Mouse (Mus musculus) heart, embryonic 15.5 days (tissue): ENCODE data around the gene Arpc5. TPM values are rescaled to one million over a fixed set of nuclear protein-coding genes. Genes with fewer than 3 reads are reported as not detected.

Experiments used
- ATAC-seq: fragments of 200-750 bp; cut with Nextera tagmentation; replicated peaks from 2 replicates; pipeline ENCODE4 v1.8.0; 2017; ENCODE audit warnings: low read depth, moderate TSS enrichment; ENCODE audit not compliant: insufficient number of reproducible peaks, insufficient read depth, low FRiP score
- H3K27ac ChIP-seq: fragments of 300-500 bp; sonication (generic); 2 replicates; pipeline ENCODE4 v1.5.1; 2015; ENCODE audit warnings: mild to moderate bottlenecking, inconsistent platforms
- H3K27me3 ChIP-seq: fragments of 300-500 bp; sonication (generic); 2 replicates; pipeline ENCODE4 v1.6.1; 2015; ENCODE audit warnings: inconsistent platforms
- H3K36me3 ChIP-seq: fragments of 300-500 bp; sonication (generic); 2 replicates; pipeline ENCODE4 v1.6.1; 2015; ENCODE audit warnings: mild to moderate bottlenecking, inconsistent platforms
- H3K4me1 ChIP-seq: fragments of 300-500 bp; sonication (generic); replicated peaks from 2 replicates; pipeline ENCODE4 v1.6.1; 2015; ENCODE audit warnings: inconsistent platforms
- H3K4me2 ChIP-seq: fragments of 300-500 bp; sonication (generic); 2 replicates; pipeline ENCODE4 v1.6.1; 2015; ENCODE audit warnings: inconsistent platforms, mild to moderate bottlenecking, moderate library complexity
- H3K4me3 ChIP-seq: fragments of 300-500 bp; sonication (generic); 2 replicates; pipeline ENCODE4 v1.5.1; 2015; ENCODE audit warnings: mild to moderate bottlenecking, inconsistent platforms
- H3K9ac ChIP-seq: fragments of 300-500 bp; sonication (generic); 2 replicates; pipeline ENCODE4 v1.6.1; 2015; ENCODE audit warnings: mild to moderate bottlenecking, inconsistent platforms
- H3K9me3 ChIP-seq: fragments of 300-500 bp; sonication (generic); replicated peaks from 2 replicates; pipeline ENCODE4 v1.6.1; 2016; ENCODE audit warnings: inconsistent platforms
- WGBS: fragments of 180-500 bp; shearing (Covaris S2); methylation state at CpG from one replicate; pipeline ENCODE4 v1.1.7; 2015; ENCODE audit warnings: mixed read lengths; 5-methylcytosine and 5-hydroxymethylcytosine counted together
- polyA plus RNA-seq: library from polyadenylated mRNA; unstranded; fragments of >200 nt; fragmentation: Nextera tagmentation; extraction: Ambion mirVana; gene quantifications from 2 replicates; pipeline ENCODE4 v1.2.1, GENCODE M21; 2015

Arpc5 gene
- polyA plus RNA-seq, 1 experiment from 2014 or later, result 189 TPM

- H3K4me2 ChIP-seq, result no peak overlapping the region
- H3K27ac ChIP-seq, result no peak overlapping the region
- no peaks in the 10 kb centered on the region for H3K36me3 ChIP-seq
- no peaks in the 10 kb centered on the region; the same call in 1 of the 2 replicates for H3K9me3 ChIP-seq
- H3K9ac ChIP-seq, result no peak overlapping the region
- 78% methylated on average over 6 of the region's 6 CpGs for WGBS
- ATAC-seq, result no peak
- H3K27me3 ChIP-seq, result no peaks in the 10 kb centered on the region
- H3K4me3 ChIP-seq, result no peak overlapping the region
- H3K4me1 ChIP-seq, result peaks cover 39% of the 10 kb centered on the region
Observed at GRCm38 (mm10) chr1:152819558-152819957, 53.2 kb downstream of the Arpc5 start.

GRCm38 (mm10) chr1:152820911-152821695 is 54.8 kb downstream of the Arpc5 start:
- H3K9me3 ChIP-seq, result no peaks in the 10 kb centered on the region; the same call in 1 of the 2 replicates
- no peak for ATAC-seq
- H3K4me1 ChIP-seq, result peaks cover 24% of the 10 kb centered on the region
- no peak overlapping the region for H3K4me2 ChIP-seq
- H3K9ac ChIP-seq, result no peak overlapping the region
- no peaks in the 10 kb centered on the region for H3K36me3 ChIP-seq
- no peak overlapping the region for H3K27ac ChIP-seq
- H3K27me3 ChIP-seq, result no peaks in the 10 kb centered on the region
- 61% methylated on average over 7 of the region's 7 CpGs for WGBS
- no peak overlapping the region for H3K4me3 ChIP-seq

GRCm38 (mm10) chr1:152821746-152822145 is 55.4 kb downstream of the Arpc5 start:
- H3K4me2 ChIP-seq, result no peak overlapping the region
- no peaks in the 10 kb centered on the region for H3K36me3 ChIP-seq
- H3K27ac ChIP-seq, result no peak overlapping the region
- no peak for ATAC-seq
- H3K4me1 ChIP-seq, result peaks cover 18% of the 10 kb centered on the region
- no peak overlapping the region for H3K4me3 ChIP-seq
- 79% methylated on average over 4 of the region's 4 CpGs for WGBS
- no peaks in the 10 kb centered on the region for H3K27me3 ChIP-seq
- no peaks in the 10 kb centered on the region; the same call in 1 of the 2 replicates for H3K9me3 ChIP-seq
- H3K9ac ChIP-seq, result no peak overlapping the region

GRCm38 (mm10) chr1:152824206-152824605 is 57.9 kb downstream of the Arpc5 start:
- ATAC-seq, result no peak
- WGBS, result 72% methylated on average over 9 of the region's 9 CpGs
- Histone ChIP-seq H3K9me3 (no peaks in the 10 kb centered on the region; the same call in 1 of the 2 replicates), H3K4me3 (no peak overlapping the region), H3K36me3 (no peaks in the 10 kb centered on the region), H3K9ac (no peak overlapping the region), H3K4me1 (0 out of 2 replicates have a peak, but pooled peaks cover 3% of the 10 kb centered on the region), H3K4me2 (no peak overlapping the region), H3K27me3 (no peaks in the 10 kb centered on the region), H3K27ac (no peak overlapping the region)

Other genes with a start within 250 kb of the Arpc5 start
- gene Apobec4, start 16.0 kb upstream of the Arpc5 start, polyA plus RNA-seq, result not detected in 2 replicates
- 54.7 and 64.6 TPM in 2 replicates for gene Rgl1, start 191 bp upstream of the Arpc5 start, polyA plus RNA-seq
- gene Ncf2, start 33.7 kb downstream of the Arpc5 start, polyA plus RNA-seq, result 3.3 and 5.8 TPM in 2 replicates
- 21.9 and 24.1 TPM in 2 replicates for gene Smg7, start 136.1 kb downstream of the Arpc5 start, polyA plus RNA-seq
- 0.89 and 1.3 TPM in 2 replicates for gene Nmnat2, start 188.5 kb downstream of the Arpc5 start, polyA plus RNA-seq